Mouse (Mus musculus) heart, postnatal 0 days (tissue): ENCODE data around the gene Arhgef2. TPM values are rescaled to one million over a fixed set of nuclear protein-coding genes. Genes with fewer than 3 reads are reported as not detected.

Source experiments
- ATAC-seq: fragments of 200-750 bp; cut with Nextera tagmentation; 2 replicates; pipeline ENCODE4 v1.8.0; 2017; ENCODE audit warnings: low read depth, moderate number of reproducible peaks, moderate library complexity; ENCODE audit not compliant: insufficient read depth
- DNase-seq: peaks from one replicate; pipeline ENCODE4 v3.0.0-alpha.2; 2016; ENCODE audit warnings: low spot score
- H3K27ac ChIP-seq: fragments of 300-500 bp; sonication (generic); 2 replicates; pipeline ENCODE4 v1.5.1; 2014; ENCODE audit warnings: low read depth, mild to moderate bottlenecking
- H3K27me3 ChIP-seq: fragments of 300-500 bp; sonication (generic); 2 replicates; pipeline ENCODE4 v1.6.1; 2014; ENCODE audit warnings: low read length, mixed read lengths; ENCODE audit not compliant: control insufficient read depth, insufficient read depth
- H3K36me3 ChIP-seq: fragments of 300-500 bp; sonication (generic); replicated peaks from 2 replicates; pipeline ENCODE4 v1.6.1; 2014; ENCODE audit warnings: low read length, mixed read lengths; ENCODE audit not compliant: control insufficient read depth, insufficient read depth
- H3K4me1 ChIP-seq: fragments of 300-500 bp; sonication (generic); 2 replicates; pipeline ENCODE4 v1.6.1; 2014; ENCODE audit warnings: antibody characterized with exemption; ENCODE audit not compliant: control insufficient read depth, insufficient read depth
- H3K4me2 ChIP-seq: fragments of 300-500 bp; sonication (generic); 2 replicates; pipeline ENCODE4 v1.6.1; 2014; ENCODE audit warnings: low read depth, mild to moderate bottlenecking, low read length, moderate library complexity
- H3K4me3 ChIP-seq: fragments of 300-500 bp; sonication (generic); 2 replicates; pipeline ENCODE4 v1.5.1; 2014; ENCODE audit warnings: low read depth, low read length
- H3K9ac ChIP-seq: fragments of 300-500 bp; sonication (generic); replicated peaks from 2 replicates; pipeline ENCODE4 v1.6.1; 2014; ENCODE audit warnings: low read depth, low read length, mixed read lengths
- H3K9me3 ChIP-seq: fragments of 300-500 bp; sonication (generic); replicated peaks from 2 replicates; pipeline ENCODE4 v1.6.1; 2016; ENCODE audit warnings: low read length; ENCODE audit not compliant: control insufficient read depth
- CTCF ChIP-seq: IDR thresholded peaks from 2 replicates; pipeline ENCODE4 v1.5.1; 2016; ENCODE audit warnings: antibody characterized with exemption, control low read depth, low read depth
- EP300 ChIP-seq: IDR thresholded peaks from 2 replicates; pipeline ENCODE4 v1.6.1; 2016; ENCODE audit warnings: antibody characterized with exemption, low read depth
- WGBS: fragments of 180-500 bp; shearing (Covaris S2); extraction: QIAGEN DNeasy Blood & Tissue Kit; methylation state at CpG from one replicate; pipeline ENCODE4 v1.1.7; 2014; 5-methylcytosine and 5-hydroxymethylcytosine counted together
- polyA plus RNA-seq: library from polyadenylated mRNA; unstranded; fragments of >200 nt; fragmentation: Nextera tagmentation; extraction: Ambion mirVana; gene quantifications from 2 replicates; pipeline ENCODE4 v1.2.1, GENCODE M21; 2015
- total RNA-seq: library from RNA; depleted of rRNA; stranded (reverse); fragments of >200 nt; gene quantifications from 2 replicates; pipeline ENCODE4 v1.2.3, GENCODE M21; 2014; ENCODE audit warnings: low replicate concordance

Arhgef2 gene
- total and polyA plus RNA-seq, 2 experiments from 2014 or later = 56.1 to 146 TPM

DNA sequence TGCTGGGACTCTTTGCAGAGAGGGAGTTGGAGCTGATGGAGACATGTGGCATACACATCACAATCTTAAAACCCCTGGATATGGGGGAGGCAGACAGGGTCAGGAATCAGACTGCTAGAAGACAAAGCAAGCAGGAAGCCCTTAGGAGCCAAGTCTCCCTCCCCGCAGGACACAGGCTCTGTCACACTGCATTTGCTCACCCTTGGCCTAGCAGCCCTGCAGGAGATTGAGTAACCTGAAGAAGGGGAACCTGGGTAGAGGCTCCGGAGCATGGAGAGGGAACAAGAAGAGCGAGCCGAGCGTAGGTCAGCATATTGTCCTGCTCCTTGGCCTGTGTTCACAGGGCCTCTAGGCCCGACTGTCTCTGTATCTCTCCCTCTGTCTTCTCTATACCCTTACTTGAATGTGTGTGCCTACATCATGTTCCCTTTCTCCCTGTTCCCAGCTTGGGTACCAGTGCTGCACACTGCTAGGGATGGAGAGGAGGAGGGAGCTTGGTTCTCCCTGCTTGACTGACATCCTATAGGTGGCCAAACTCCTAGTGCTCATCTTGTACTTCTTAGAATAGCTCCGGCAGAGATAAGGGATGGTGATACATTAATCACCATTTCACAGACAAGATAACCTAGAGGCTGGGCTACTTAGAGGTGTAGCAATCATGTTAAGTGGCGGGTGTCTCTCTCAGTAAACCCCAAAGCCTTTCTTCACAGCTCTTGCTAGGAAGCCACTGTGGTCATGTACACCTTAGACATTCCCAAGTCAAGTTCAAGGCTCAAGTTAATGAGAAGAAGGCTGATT, 12.5 kb downstream of the Arhgef2 start:
- Histone ChIP-seq H3K27me3 (no peaks in the 10 kb centered on the region), H3K27ac (peak overlapping the region; percentile 65), H3K4me3 (peak overlapping the region; percentile 3; the same call in 1 of the 2 replicates), H3K9me3 (no peaks in the 10 kb centered on the region), H3K4me1 (peaks cover 35% of the 10 kb centered on the region), H3K9ac (0 out of 2 replicates have a peak overlapping the region, but pooled peaks have one; percentile 22), H3K4me2 (peak overlapping the region; percentile 51), H3K36me3 (no peaks in the 10 kb centered on the region)
- no peak for ATAC-seq
- TF ChIP-seq EP300 (peak; percentile 70), CTCF (no peak)
- peak; percentile 41 for DNase-seq
- 60% methylated on average over 8 of the region's 8 CpGs for WGBS

DNA sequence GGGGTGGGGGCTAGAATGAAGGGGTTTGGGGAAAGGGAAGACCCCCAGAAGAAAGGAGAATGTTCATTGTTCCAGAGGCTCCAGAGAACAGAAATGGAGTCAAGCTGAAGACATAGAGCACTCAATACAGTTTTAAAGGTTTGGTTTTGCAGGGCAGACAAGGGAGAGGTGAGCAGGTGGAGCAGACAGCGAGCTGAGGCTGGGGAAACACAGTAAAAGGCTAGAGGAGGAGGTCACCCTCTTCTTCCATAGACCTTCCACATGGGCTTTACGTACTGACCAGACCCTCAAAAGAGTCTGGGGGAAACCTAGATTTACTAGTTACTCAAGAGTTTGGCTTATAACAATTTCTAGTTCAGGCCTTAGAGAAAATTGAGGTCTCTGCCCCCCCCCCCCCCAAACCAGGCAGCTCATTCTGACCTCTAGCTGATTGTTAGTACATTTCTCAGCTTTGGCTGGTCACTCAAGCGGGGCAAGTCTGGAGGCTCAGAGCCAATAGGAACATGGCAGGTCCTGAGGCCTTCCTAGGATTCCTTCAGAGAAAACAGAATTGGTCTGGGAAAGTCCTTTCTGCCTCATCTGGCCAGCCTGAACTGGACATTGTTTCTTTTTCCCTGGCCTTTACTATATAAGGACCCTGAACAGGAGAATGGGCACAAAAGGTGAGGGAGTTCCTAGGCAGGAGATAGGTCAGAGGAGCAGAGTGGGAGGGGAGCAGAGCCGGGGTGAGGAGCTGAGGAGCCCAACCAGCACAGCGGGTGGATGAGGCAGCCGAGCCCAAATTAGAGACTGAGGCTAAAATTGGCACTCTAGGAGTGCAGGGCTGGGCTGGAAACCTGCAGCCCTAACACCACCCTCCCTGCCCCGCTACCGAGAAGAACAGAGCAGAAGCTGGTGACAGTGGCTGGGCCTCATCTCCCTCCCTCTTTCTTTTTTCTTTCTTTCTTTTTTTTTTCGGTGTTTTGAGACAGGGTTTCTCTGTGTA, 13.6 kb downstream of the Arhgef2 start:
- H3K4me1 ChIP-seq = peaks cover 46% of the 10 kb centered on the region
- TF ChIP-seq EP300 (no peak), CTCF (no peak)
- no peaks in the 10 kb centered on the region for H3K9me3 ChIP-seq
- H3K4me2 ChIP-seq = peak overlapping the region; percentile 51
- H3K9ac ChIP-seq = no peak overlapping the region
- ATAC-seq (no peak), DNase-seq (peak; percentile 50)
- WGBS = 34% methylated on average over 9 of the region's 9 CpGs
- H3K4me3 ChIP-seq = no peak overlapping the region
- no peaks in the 10 kb centered on the region for H3K36me3 ChIP-seq
- H3K27me3 ChIP-seq = no peaks in the 10 kb centered on the region
- H3K27ac ChIP-seq = peak overlapping the region; percentile 98

DNA sequence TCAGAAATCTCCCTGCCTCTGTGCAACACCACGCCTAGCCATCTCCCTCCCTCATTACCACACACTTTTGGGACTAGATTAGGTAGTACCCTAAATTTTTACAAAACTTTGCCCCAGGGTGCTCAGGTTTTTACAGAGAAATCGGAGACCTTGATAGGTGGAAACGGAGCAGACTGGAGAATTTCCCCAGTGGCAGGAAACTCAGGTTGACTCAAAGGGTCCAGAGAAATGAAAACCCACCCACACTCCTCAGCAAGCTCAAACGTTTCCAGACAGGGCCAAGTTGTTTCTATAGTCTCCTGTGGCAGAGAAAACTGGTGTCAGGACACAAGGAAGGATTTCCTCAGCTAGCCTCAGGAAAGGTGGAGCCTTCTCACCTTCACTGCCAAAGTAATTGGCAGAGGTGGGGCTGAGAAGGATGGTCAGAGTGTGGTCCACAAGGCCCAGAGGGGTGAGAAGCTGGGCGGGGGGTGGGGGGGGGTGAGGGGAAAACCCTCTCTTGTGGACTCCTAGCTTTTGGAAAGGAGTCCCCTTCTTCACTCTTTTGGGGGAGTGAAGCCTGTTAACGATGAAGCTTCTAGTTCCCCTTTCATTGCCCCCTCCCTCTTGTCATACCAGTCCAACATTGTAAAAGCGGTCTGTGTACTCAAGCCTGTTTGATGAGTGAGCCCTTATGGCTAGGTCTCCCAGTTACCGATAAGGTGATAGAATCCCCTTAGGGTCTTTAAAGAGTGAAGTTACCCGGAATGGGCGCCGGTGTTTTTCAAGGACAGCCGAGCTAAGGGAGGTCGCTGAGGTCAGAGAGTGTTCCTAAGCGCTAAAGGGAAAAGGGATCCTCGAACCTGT, 14.6 kb downstream of the Arhgef2 start:
- ATAC-seq = no peak
- TF ChIP-seq EP300 (no peak), CTCF (no peak)
- peaks cover 48% of the 10 kb centered on the region for H3K4me1 ChIP-seq

DNA sequence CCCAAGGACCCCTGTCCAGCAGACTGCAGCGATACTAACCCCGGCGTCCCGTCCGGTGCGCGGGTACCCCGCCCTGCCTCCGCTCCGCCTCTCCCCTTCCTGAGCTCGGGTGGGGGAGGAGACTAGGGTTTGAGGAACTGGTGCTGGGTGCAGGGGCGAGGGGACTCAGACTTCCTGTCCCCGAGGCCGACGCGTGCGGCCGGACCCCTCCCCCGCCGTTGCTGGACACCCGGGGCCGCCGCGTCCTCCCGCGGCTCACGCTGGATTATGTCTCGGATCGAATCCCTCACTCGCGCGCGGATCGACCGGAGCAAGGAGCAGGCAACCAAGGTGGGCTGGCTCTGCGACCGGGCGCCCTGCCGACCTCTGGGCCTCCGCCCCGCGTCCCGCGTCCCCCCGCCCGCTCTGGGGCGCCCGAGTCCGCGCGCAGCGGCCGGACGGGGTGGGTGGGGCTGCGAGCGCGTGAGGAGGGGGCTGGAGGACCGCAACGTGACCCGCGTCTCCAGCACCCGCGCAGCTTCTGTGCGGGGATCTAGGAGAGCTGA, 15.3 kb downstream of the Arhgef2 start:
- H3K9ac ChIP-seq = peak overlapping the region; percentile 88
- peak overlapping the region; percentile 74 for H3K4me2 ChIP-seq
- DNase-seq (peak; percentile 82), ATAC-seq (peak; percentile 66)
- no peak for TF ChIP-seq CTCF
- TF ChIP-seq EP300 = no peak
- no peaks in the 10 kb centered on the region; the same call in 1 of the 2 replicates for H3K36me3 ChIP-seq
- H3K4me3 ChIP-seq = peak overlapping the region; percentile 80
- peaks cover 48% of the 10 kb centered on the region for H3K4me1 ChIP-seq
- WGBS = under 1% methylated on average over 50 of the region's 64 CpGs
- no peaks in the 10 kb centered on the region for H3K9me3 ChIP-seq
- peak overlapping the region; percentile 98 for H3K27ac ChIP-seq
- H3K27me3 ChIP-seq = no peaks in the 10 kb centered on the region

More for the DNA sequence above, 14.6 kb downstream of the Arhgef2 start:
- Histone ChIP-seq H3K4me2 (peak overlapping the region; percentile 74), H3K4me3 (peak overlapping the region; percentile 80), H3K9ac (peak overlapping the region; percentile 88), H3K27me3 (no peaks in the 10 kb centered on the region), H3K27ac (peak overlapping the region; percentile 98), H3K36me3 (no peaks in the 10 kb centered on the region), H3K9me3 (no peaks in the 10 kb centered on the region)
- no peak for DNase-seq
- WGBS = 13% methylated on average over 15 of the region's 15 CpGs
